ENCODE assay signal across 11 mouse cellular contexts in the genomic region with DNA sequence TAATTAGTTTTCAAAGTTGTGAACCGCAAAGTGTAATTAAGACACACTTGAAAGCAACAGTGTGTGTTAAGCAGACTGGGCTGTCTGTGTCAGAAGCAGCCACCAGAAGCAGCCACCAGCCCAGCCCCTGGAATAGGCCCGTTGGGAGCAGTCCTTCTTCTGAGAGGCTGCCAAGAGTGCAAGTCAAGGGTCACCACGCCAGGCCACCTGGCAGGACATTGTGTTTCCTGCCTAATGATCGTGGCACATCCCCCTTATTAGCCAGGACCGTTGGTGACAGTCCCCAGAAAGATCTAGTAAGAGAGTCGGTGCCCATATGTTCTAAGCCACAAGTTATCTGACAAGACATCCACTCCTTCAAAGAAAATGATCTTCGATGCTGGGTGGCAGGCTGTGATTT. TPM values are rescaled to one million over a fixed set of nuclear protein-coding genes. Genes with fewer than 3 reads are reported as not detected.
DNase-seq lines count a peak whose midpoint lies in the region.
"Had no signal": no experiment of that assay in that cellular context is flagged by ENCODE, and none has a peak within 500 bp of the region (broad histone marks: within the 10 kb centered on the region; RNA-seq: fewer than 3 reads in every experiment).

No protein-coding gene starts in this region.

- peak; percentile 69 to 76 for DNase-seq in heart, adult 18-20 months
- no peak for DNase-seq in heart, adult 8-10 months (ENCODE audit: low spot score)
- DNase-seq in adipocyte (ENCODE audit: low spot score), result peak; percentile 55
- peak; percentile 35 to 55 for DNase-seq in heart, adult 9 months (ENCODE audit: low spot score in 2 of 2)
- DNase-seq in kidney, postnatal 10 days, result peak; percentile 72
- no peak for DNase-seq in natural killer cell, adult 2 months (ENCODE audit: low spot score in 2 of 2)
- DNase-seq in cerebellum, adult 9-10 months, result no peak
- DNase-seq in left cerebral cortex, adult 11 months (ENCODE audit: low spot score), result no peak
- DNase-seq: cerebellum, adult 11-12 months; right cerebral cortex, postnatal 4 days; thymus, adult 18-20 months had no signal

RNA-seq across cellular contexts. Expression of gene Slc25a51, which starts 53.1 kb away (rescaled TPM):
- total RNA-seq in heart, adult 18-20 months (2021), result 100 to 1,000 TPM; 103 to 107 TPM
- total RNA-seq in heart, adult 8-10 months (2022), result 100 to 1,000 TPM in 1 of 4 experiments, 10 to 100 TPM in 3; 84.3 to 112 (median 96.3) TPM

Comparison
In these comparisons a context has a peak if more than half of its experiments do, and no peak if none do; other contexts are left out.
1. DNase-seq: peak in heart, adult 18-20 months (2 of 2), adipocyte (single experiment), heart, adult 9 months (2 of 2) and kidney, postnatal 10 days (single experiment); none in heart, adult 8-10 months (single experiment), natural killer cell, adult 2 months (0 of 2), cerebellum, adult 9-10 months (single experiment) and left cerebral cortex, adult 11 months (single experiment).